Mouse (Mus musculus) C2C12 (cell line): ENCODE measurements around the gene Mcts2.

Experiments
- CEBPB ChIP-seq: IDR thresholded peaks from one replicate; pipeline ENCODE4 v1.6.1; 2011; ENCODE audit warnings: low read depth, mild to moderate bottlenecking, control low read depth, moderate library complexity
- CTCF ChIP-seq: IDR thresholded peaks from one replicate; pipeline ENCODE4 v1.5.1; 2011; ENCODE audit not compliant: control insufficient read depth, insufficient read depth, insufficient read length
- MAX ChIP-seq: IDR thresholded peaks from one replicate; pipeline ENCODE4 v1.6.1; 2011; ENCODE audit warnings: mild to moderate bottlenecking, control low read depth
- MYOG ChIP-seq: IDR thresholded peaks from one replicate; pipeline ENCODE4 v1.6.1; 2011; ENCODE audit not compliant: control insufficient read depth, insufficient read length; ENCODE audit errors: extremely low read depth
- USF1 ChIP-seq: IDR thresholded peaks from one replicate; pipeline ENCODE4 v1.6.1; 2011; ENCODE audit warnings: low read depth, mild to moderate bottlenecking, control low read depth, moderate library complexity

DNA sequence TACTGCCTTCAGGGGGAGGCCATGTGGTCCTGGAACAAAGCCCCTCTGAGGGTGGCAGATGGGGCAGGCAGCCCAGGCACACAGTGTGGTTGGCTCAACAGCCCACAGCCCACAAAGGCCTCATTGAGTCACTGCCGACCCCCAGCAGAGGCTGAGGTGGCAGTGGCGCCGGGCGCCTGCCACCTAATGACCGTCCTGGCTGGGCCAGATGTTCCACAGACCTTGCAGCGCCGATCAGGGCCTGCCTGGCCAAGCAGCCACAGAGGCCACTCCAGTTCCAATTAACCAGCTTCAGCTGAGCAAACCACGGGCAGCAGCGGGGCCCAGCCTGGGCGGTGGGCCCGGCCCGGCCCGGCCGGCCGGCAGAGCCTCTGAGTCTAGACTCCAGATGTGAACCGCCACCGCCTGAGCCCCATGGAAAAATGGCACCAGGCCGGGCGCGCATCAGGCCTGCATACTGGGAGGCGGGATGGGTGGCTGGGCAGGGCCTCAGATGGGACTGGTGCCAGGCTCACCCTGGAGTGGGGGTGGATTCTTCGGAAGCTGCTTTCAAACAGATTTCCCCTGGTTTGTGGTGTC lies 19.2 kb downstream of the Mcts2 start:
- TF ChIP-seq MAX = no peak
- TF ChIP-seq CTCF = no peak
- TF ChIP-seq MYOG = no peak
- TF ChIP-seq CEBPB = no peak
- TF ChIP-seq USF1 = no peak
